Mouse (Mus musculus) liver, embryonic 12.5 days (tissue): Measurements from ENCODE around the gene Cldn34b4. TPM values are rescaled to one million over a fixed set of nuclear protein-coding genes. Genes with fewer than 3 reads are reported as not detected.

Experiments used
- ATAC-seq: fragments of 200-750 bp; cut with Nextera tagmentation; 2 replicates; pipeline ENCODE4 v1.8.0; 2017; ENCODE audit warnings: moderate number of reproducible peaks, mild to moderate bottlenecking, moderate library complexity
- H3K27ac ChIP-seq: fragments of 300-500 bp; sonication (generic); 2 replicates; pipeline ENCODE4 v1.5.1; 2016; ENCODE audit warnings: mild to moderate bottlenecking
- H3K27me3 ChIP-seq: fragments of 300-500 bp; sonication (generic); replicated peaks from 2 replicates; pipeline ENCODE4 v1.6.1; 2016; ENCODE audit warnings: mild to moderate bottlenecking, moderate library complexity
- H3K36me3 ChIP-seq: fragments of 300-500 bp; sonication (generic); 2 replicates; pipeline ENCODE4 v1.6.1; 2016; ENCODE audit warnings: mild to moderate bottlenecking, moderate library complexity
- H3K4me1 ChIP-seq: fragments of 300-500 bp; sonication (generic); 2 replicates; pipeline ENCODE4 v1.6.1; 2016
- H3K4me2 ChIP-seq: fragments of 300-500 bp; sonication (generic); 2 replicates; pipeline ENCODE4 v1.6.1; 2016; ENCODE audit warnings: mild to moderate bottlenecking, moderate library complexity
- H3K4me3 ChIP-seq: fragments of 300-500 bp; sonication (generic); 2 replicates; pipeline ENCODE4 v1.5.1; 2016; ENCODE audit warnings: mild to moderate bottlenecking, moderate library complexity
- H3K9ac ChIP-seq: fragments of 300-500 bp; sonication (generic); 2 replicates; pipeline ENCODE4 v1.6.1; 2016; ENCODE audit warnings: mild to moderate bottlenecking, moderate library complexity
- H3K9me3 ChIP-seq: fragments of 300-500 bp; sonication (generic); replicated peaks from 2 replicates; pipeline ENCODE4 v1.6.1; 2016; ENCODE audit warnings: mild to moderate bottlenecking, moderate library complexity
- WGBS: fragments of 180-500 bp; shearing (Covaris S2); methylation state at CpG from one replicate; pipeline ENCODE4 v1.1.7; 2016; ENCODE audit not compliant: insufficient replicate concordance; 5-methylcytosine and 5-hydroxymethylcytosine counted together
- polyA plus RNA-seq: library from polyadenylated mRNA; unstranded; fragments of >200 nt; fragmentation: Nextera tagmentation; extraction: Ambion mirVana; gene quantifications from 2 replicates; pipeline ENCODE4 v1.2.1, GENCODE M21; 2016

Cldn34b4 gene
- polyA plus RNA-seq: not detected in 2 replicates

GRCm38 (mm10) chrX:76393050-76393449 is at the start of gene Cldn34b4:
Cldn34b4 (plus strand) TSS chrX:76393350.
- Histone ChIP-seq H3K36me3 (no peaks in the 10 kb centered on the region), H3K4me1 (no peaks in the 10 kb centered on the region), H3K27ac (no peak within 1 kb of the TSS), H3K27me3 (no peaks in the 10 kb centered on the region), H3K9me3 (no peaks in the 10 kb centered on the region), H3K9ac (no peak within 1 kb of the TSS), H3K4me3 (no peak within 1 kb of the TSS), H3K4me2 (no peak within 1 kb of the TSS)
- no peak for ATAC-seq
- 72% methylated on average over 3 of the region's 3 CpGs for WGBS

Other genes with a start within 250 kb of the Cldn34b4 start
- gene Cldn34b3, start 129.0 kb upstream of the Cldn34b4 start, polyA plus RNA-seq: not detected in 2 replicates
- gene Cldn34d, start 209.6 kb downstream of the Cldn34b4 start, polyA plus RNA-seq: not detected in 2 replicates